Mouse (Mus musculus): ENCODE measurements at regions not wholly inside any gene's neighbourhood (a gene's known extent, or its start where the extent isn't known, plus 50 kb on each side); places are given as distances from the start of the nearest gene placed in this dataset.

- no peaks in the 10 kb centered on the region for H3K36me3 ChIP-seq (ENCODE audit: control insufficient read depth, insufficient read depth)
- no peak overlapping the region for H3K4me2 ChIP-seq (ENCODE audit: low read depth, low read length)
- H3K27ac ChIP-seq (ENCODE audit: low read length), result no peak overlapping the region
- H3K27me3 ChIP-seq (ENCODE audit: control insufficient read depth, insufficient read depth, low read length), result no peaks in the 10 kb centered on the region
- H3K9ac ChIP-seq (ENCODE audit: low read length), result no peak overlapping the region
- WGBS, result 75% methylated on average over 4 of the region's 4 CpGs
- H3K4me1 ChIP-seq (ENCODE audit: control insufficient read depth, insufficient read depth, low read length), result peaks cover 7% of the 10 kb centered on the region; the same call in 1 of the 2 replicates
- H3K4me3 ChIP-seq (ENCODE audit: low read length), result no peak overlapping the region
- no peaks in the 10 kb centered on the region for H3K9me3 ChIP-seq (replicated peaks; ENCODE audit: control insufficient read depth, low read length)
- no peak for ATAC-seq (replicated peaks; ENCODE audit: extremely low read depth, insufficient read depth, low FRiP score)
Observed at GRCm38 (mm10) chr1:133981185-133981584, 55.9 kb upstream of the Fmod start.

- H3K4me1 ChIP-seq (ENCODE audit: control insufficient read depth, insufficient read depth, low read length), result peaks cover 7% of the 10 kb centered on the region; the same call in 1 of the 2 replicates
- no peak overlapping the region for H3K27ac ChIP-seq (ENCODE audit: low read length)
- peak overlapping the region; percentile 25; the same call in 1 of the 2 replicates for H3K9ac ChIP-seq (ENCODE audit: low read length)
- H3K9me3 ChIP-seq (replicated peaks; ENCODE audit: control insufficient read depth, low read length), result no peaks in the 10 kb centered on the region
- H3K27me3 ChIP-seq (ENCODE audit: control insufficient read depth, insufficient read depth, low read length), result no peaks in the 10 kb centered on the region
- WGBS, result 43% methylated on average over 11 of the region's 11 CpGs
- no peak overlapping the region for H3K4me2 ChIP-seq (ENCODE audit: low read depth, low read length)
- ATAC-seq (replicated peaks; ENCODE audit: extremely low read depth, insufficient read depth, low FRiP score), result no peak
- no peak overlapping the region for H3K4me3 ChIP-seq (ENCODE audit: low read length)
- H3K36me3 ChIP-seq (ENCODE audit: control insufficient read depth, insufficient read depth), result no peaks in the 10 kb centered on the region
Observed at GRCm38 (mm10) chr1:133978271-133978988, 57.2 kb upstream of the Prelp start.

GRCm38 (mm10) chr1:133977260-133977659 is 56.0 kb upstream of the Prelp start:
- H3K27ac ChIP-seq (ENCODE audit: low read length), result no peak overlapping the region
- H3K9me3 ChIP-seq (replicated peaks; ENCODE audit: control insufficient read depth, low read length), result no peaks in the 10 kb centered on the region
- no peak overlapping the region for H3K9ac ChIP-seq (ENCODE audit: low read length)
- peaks cover 7% of the 10 kb centered on the region; the same call in 1 of the 2 replicates for H3K4me1 ChIP-seq (ENCODE audit: control insufficient read depth, insufficient read depth, low read length)
- H3K27me3 ChIP-seq (ENCODE audit: control insufficient read depth, insufficient read depth, low read length), result no peaks in the 10 kb centered on the region
- 71% methylated on average over 7 of the region's 7 CpGs for WGBS
- ATAC-seq (replicated peaks; ENCODE audit: extremely low read depth, insufficient read depth, low FRiP score), result no peak
- no peaks in the 10 kb centered on the region for H3K36me3 ChIP-seq (ENCODE audit: control insufficient read depth, insufficient read depth)
- H3K4me3 ChIP-seq (ENCODE audit: low read length), result no peak overlapping the region
- no peak overlapping the region for H3K4me2 ChIP-seq (ENCODE audit: low read depth, low read length)

GRCm38 (mm10) chr1:133973801-133974200 is 52.6 kb upstream of the Prelp start:
- ATAC-seq (replicated peaks; ENCODE audit: extremely low read depth, insufficient read depth, low FRiP score), result no peak
- no peaks in the 10 kb centered on the region for H3K9me3 ChIP-seq (replicated peaks; ENCODE audit: control insufficient read depth, low read length)
- H3K4me1 ChIP-seq (ENCODE audit: control insufficient read depth, insufficient read depth, low read length), result peaks cover 6% of the 10 kb centered on the region; the same call in 1 of the 2 replicates
- no peak overlapping the region for H3K27ac ChIP-seq (ENCODE audit: low read length)
- H3K4me3 ChIP-seq (ENCODE audit: low read length), result no peak overlapping the region
- H3K36me3 ChIP-seq (ENCODE audit: control insufficient read depth, insufficient read depth), result no peaks in the 10 kb centered on the region
- H3K9ac ChIP-seq (ENCODE audit: low read length), result no peak overlapping the region
- no peak overlapping the region for H3K4me2 ChIP-seq (ENCODE audit: low read depth, low read length)
- H3K27me3 ChIP-seq (ENCODE audit: control insufficient read depth, insufficient read depth, low read length), result no peaks in the 10 kb centered on the region
- WGBS, result 73% methylated on average over 2 of the region's 2 CpGs

GRCm38 (mm10) chr1:133971290-133971689 is 50.1 kb upstream of the Prelp start:
- no peaks in the 10 kb centered on the region for H3K27me3 ChIP-seq (ENCODE audit: control insufficient read depth, insufficient read depth, low read length)
- no peak overlapping the region for H3K4me2 ChIP-seq (ENCODE audit: low read depth, low read length)
- no peaks in the 10 kb centered on the region; the same call in 1 of the 2 replicates for H3K4me1 ChIP-seq (ENCODE audit: control insufficient read depth, insufficient read depth, low read length)
- ATAC-seq (replicated peaks; ENCODE audit: extremely low read depth, insufficient read depth, low FRiP score), result no peak; the same call in 1 of the 2 replicates
- no peak overlapping the region for H3K9ac ChIP-seq (ENCODE audit: low read length)
- no peaks in the 10 kb centered on the region for H3K9me3 ChIP-seq (replicated peaks; ENCODE audit: control insufficient read depth, low read length)
- H3K27ac ChIP-seq (ENCODE audit: low read length), result no peak overlapping the region
- WGBS, result 38% methylated on average over 3 of the region's 3 CpGs
- H3K36me3 ChIP-seq (ENCODE audit: control insufficient read depth, insufficient read depth), result no peaks in the 10 kb centered on the region
- no peak overlapping the region for H3K4me3 ChIP-seq (ENCODE audit: low read length)
